Mouse (Mus musculus) heart, embryonic 12.5 days (tissue): ENCODE measurements around the gene Gdnf. TPM values are rescaled to one million over a fixed set of nuclear protein-coding genes. Genes with fewer than 3 reads are reported as not detected.
A peak's percentile ranks its signal among the peaks of the same experiment; 100 is the strongest.

Source experiments
- ATAC-seq: fragments of 200-750 bp; cut with Nextera tagmentation; 2 replicates; pipeline ENCODE4 v1.8.0; 2017; ENCODE audit warnings: moderate TSS enrichment, moderate library complexity; ENCODE audit not compliant: insufficient number of reproducible peaks, low FRiP score
- H3K27ac ChIP-seq: fragments of 300-500 bp; sonication (generic); 2 replicates; pipeline ENCODE4 v1.5.1; 2016; ENCODE audit warnings: mild to moderate bottlenecking, moderate library complexity; ENCODE audit not compliant: poor library complexity, severe bottlenecking
- H3K27me3 ChIP-seq: fragments of 300-500 bp; sonication (generic); replicated peaks from 2 replicates; pipeline ENCODE4 v1.6.1; 2016; ENCODE audit warnings: mild to moderate bottlenecking, moderate library complexity
- H3K36me3 ChIP-seq: fragments of 300-500 bp; sonication (generic); 2 replicates; pipeline ENCODE4 v1.6.1; 2016; ENCODE audit warnings: mild to moderate bottlenecking, moderate library complexity
- H3K4me1 ChIP-seq: fragments of 300-500 bp; sonication (generic); replicated peaks from 2 replicates; pipeline ENCODE4 v1.6.1; 2016; ENCODE audit warnings: mild to moderate bottlenecking
- H3K4me2 ChIP-seq: fragments of 300-500 bp; sonication (generic); 2 replicates; pipeline ENCODE4 v1.6.1; 2016; ENCODE audit warnings: mild to moderate bottlenecking, moderate library complexity
- H3K4me3 ChIP-seq: fragments of 300-500 bp; sonication (generic); 2 replicates; pipeline ENCODE4 v1.5.1; 2016; ENCODE audit warnings: mild to moderate bottlenecking
- H3K9ac ChIP-seq: fragments of 300-500 bp; sonication (generic); 2 replicates; pipeline ENCODE4 v1.6.1; 2016; ENCODE audit warnings: mild to moderate bottlenecking, moderate library complexity
- H3K9me3 ChIP-seq: fragments of 300-500 bp; sonication (generic); replicated peaks from 2 replicates; pipeline ENCODE4 v1.6.1; 2016; ENCODE audit warnings: mild to moderate bottlenecking, moderate library complexity
- WGBS: fragments of 180-500 bp; shearing (Covaris S2); methylation state at CpG from one replicate; pipeline ENCODE4 v1.1.7; 2016; 5-methylcytosine and 5-hydroxymethylcytosine counted together
- polyA plus RNA-seq: library from polyadenylated mRNA; unstranded; fragments of >200 nt; fragmentation: Nextera tagmentation; extraction: Ambion mirVana; gene quantifications from 2 replicates; pipeline ENCODE4 v1.2.1, GENCODE M21; 2016

Gene Gdnf
- polyA plus RNA-seq: 0.15 and 0.30 TPM in 2 replicates

GRCm38 (mm10) chr15:7810556-7811252 is at the start of gene Gdnf:
Gene Gdnf, plus strand, starts transcription at chr15:7810846.
- ATAC-seq: peak; percentile 17; the same call in 1 of the 2 replicates
- WGBS: under 1% methylated on average over 72 of the region's 73 CpGs
- H3K36me3 ChIP-seq: no peaks in the 10 kb centered on the region
- peak within 1 kb of the TSS; percentile 88 for H3K4me2 ChIP-seq
- H3K27ac ChIP-seq: no peak within 1 kb of the TSS
- no peaks in the 10 kb centered on the region for H3K9me3 ChIP-seq
- H3K4me3 ChIP-seq: peak within 1 kb of the TSS; percentile 54
- peaks cover 42% of the 10 kb centered on the region for H3K4me1 ChIP-seq
- H3K27me3 ChIP-seq: peaks cover 90% of the 10 kb centered on the region
- peak within 1 kb of the TSS; percentile 60 for H3K9ac ChIP-seq

- H3K36me3 ChIP-seq: no peaks in the 10 kb centered on the region
- H3K9ac ChIP-seq: no peak overlapping the region
- no peaks in the 10 kb centered on the region for H3K27me3 ChIP-seq
- ATAC-seq: no peak
- H3K27ac ChIP-seq: no peak overlapping the region
- no peaks in the 10 kb centered on the region for H3K4me1 ChIP-seq
- H3K9me3 ChIP-seq: no peaks in the 10 kb centered on the region
- no peak overlapping the region for H3K4me2 ChIP-seq
- no peak overlapping the region for H3K4me3 ChIP-seq
- 80% methylated on average over 7 of the region's 7 CpGs for WGBS
Observed at GRCm38 (mm10) chr15:7767166-7767565, 43.5 kb upstream of the Gdnf start.

- no peak for ATAC-seq
- Histone ChIP-seq H3K9ac (no peak overlapping the region), H3K9me3 (no peaks in the 10 kb centered on the region; the same call in 1 of the 2 replicates), H3K4me3 (no peak overlapping the region), H3K4me2 (no peak overlapping the region), H3K36me3 (no peaks in the 10 kb centered on the region), H3K27ac (no peak overlapping the region), H3K27me3 (no peaks in the 10 kb centered on the region), H3K4me1 (no peaks in the 10 kb centered on the region)
- 84% methylated on average over 8 of the region's 8 CpGs for WGBS
Observed at GRCm38 (mm10) chr15:7772983-7773382, 37.7 kb upstream of the Gdnf start.

- no peak overlapping the region for H3K4me2 ChIP-seq
- no peaks in the 10 kb centered on the region for H3K27me3 ChIP-seq
- ATAC-seq: no peak
- H3K27ac ChIP-seq: no peak overlapping the region
- no peak overlapping the region for H3K9ac ChIP-seq
- H3K4me1 ChIP-seq: no peaks in the 10 kb centered on the region
- peaks cover 8% of the 10 kb centered on the region for H3K9me3 ChIP-seq
- no peak overlapping the region for H3K4me3 ChIP-seq
- H3K36me3 ChIP-seq: no peaks in the 10 kb centered on the region
- WGBS: 46% methylated on average over 5 of the region's 5 CpGs
Observed at GRCm38 (mm10) chr15:7781517-7781916, 29.1 kb upstream of the Gdnf start.

- 0 out of 2 replicates have a peak, but pooled peaks have one; percentile 17 for ATAC-seq
- no peaks in the 10 kb centered on the region for H3K36me3 ChIP-seq
- peaks cover 83% of the 10 kb centered on the region for H3K27me3 ChIP-seq
- peak overlapping the region; percentile 60 for H3K9ac ChIP-seq
- H3K27ac ChIP-seq: no peak overlapping the region
- WGBS: under 1% methylated on average over 32 of the region's 32 CpGs
- H3K4me3 ChIP-seq: peak overlapping the region; percentile 54
- peaks cover 34% of the 10 kb centered on the region for H3K4me1 ChIP-seq
- H3K4me2 ChIP-seq: peak overlapping the region; percentile 88
- H3K9me3 ChIP-seq: no peaks in the 10 kb centered on the region
Observed at GRCm38 (mm10) chr15:7809841-7810391, 730 bp upstream of the Gdnf start.

- H3K27me3 ChIP-seq: peaks cover 93% of the 10 kb centered on the region
- no peak overlapping the region for H3K27ac ChIP-seq
- peak overlapping the region; percentile 54 for H3K4me3 ChIP-seq
- H3K9me3 ChIP-seq: no peaks in the 10 kb centered on the region
- ATAC-seq: no peak
- WGBS: under 1% methylated on average over 11 of the region's 11 CpGs
- H3K4me2 ChIP-seq: peak overlapping the region; percentile 88
- peaks cover 45% of the 10 kb centered on the region for H3K4me1 ChIP-seq
- H3K9ac ChIP-seq: peak overlapping the region; percentile 60
- H3K36me3 ChIP-seq: no peaks in the 10 kb centered on the region
Observed at GRCm38 (mm10) chr15:7811253-7811625, 593 bp downstream of the Gdnf start.

- H3K9ac ChIP-seq: no peak overlapping the region
- no peaks in the 10 kb centered on the region for H3K9me3 ChIP-seq
- no peaks in the 10 kb centered on the region for H3K36me3 ChIP-seq
- H3K27me3 ChIP-seq: peaks cover 94% of the 10 kb centered on the region
- WGBS: 7% methylated on average over 24 of the region's 24 CpGs
- ATAC-seq: no peak
- peak overlapping the region; percentile 88 for H3K4me2 ChIP-seq
- no peak overlapping the region for H3K27ac ChIP-seq
- peaks cover 45% of the 10 kb centered on the region for H3K4me1 ChIP-seq
- H3K4me3 ChIP-seq: peak overlapping the region; percentile 54
Observed at GRCm38 (mm10) chr15:7811856-7812733, 1.4 kb downstream of the Gdnf start.

- Histone ChIP-seq H3K4me2 (peak overlapping the region; percentile 89), H3K27ac (no peak overlapping the region), H3K27me3 (peaks cover 94% of the 10 kb centered on the region), H3K36me3 (no peaks in the 10 kb centered on the region), H3K4me1 (peaks cover 45% of the 10 kb centered on the region), H3K9me3 (no peaks in the 10 kb centered on the region), H3K9ac (peak overlapping the region; percentile 42; the same call in 1 of the 2 replicates), H3K4me3 (peak overlapping the region; percentile 52)
- ATAC-seq: no peak
- under 1% methylated on average over 41 of the region's 41 CpGs for WGBS
Observed at GRCm38 (mm10) chr15:7812872-7813530, 2.4 kb downstream of the Gdnf start.

GRCm38 (mm10) chr15:7813531-7814370 is 3.1 kb downstream of the Gdnf start:
- Histone ChIP-seq H3K36me3 (no peaks in the 10 kb centered on the region), H3K4me2 (peak overlapping the region; percentile 89), H3K27ac (no peak overlapping the region), H3K4me1 (peaks cover 45% of the 10 kb centered on the region), H3K4me3 (peak overlapping the region; percentile 52), H3K27me3 (peaks cover 95% of the 10 kb centered on the region), H3K9me3 (no peaks in the 10 kb centered on the region), H3K9ac (peak overlapping the region; percentile 53)
- no peak for ATAC-seq
- WGBS: under 1% methylated on average over 44 of the region's 45 CpGs

- Histone ChIP-seq H3K27ac (no peak overlapping the region), H3K9me3 (no peaks in the 10 kb centered on the region), H3K9ac (no peak overlapping the region), H3K27me3 (peaks cover 93% of the 10 kb centered on the region), H3K4me2 (peak overlapping the region; percentile 89), H3K4me3 (no peak overlapping the region), H3K4me1 (peaks cover 43% of the 10 kb centered on the region), H3K36me3 (no peaks in the 10 kb centered on the region)
- WGBS: 16% methylated on average over 7 of the region's 7 CpGs
- no peak for ATAC-seq
Observed at GRCm38 (mm10) chr15:7814371-7814680, 3.7 kb downstream of the Gdnf start.
